Mouse (Mus musculus) G1E (cell line): Measurements from ENCODE around the gene Tpp2.
"Not testable (repeated sequence)": the region's sequence is repeated elsewhere in the genome, so short reads cannot be mapped to it uniquely, and the experiment has no call there.

Experiments used
- CTCF ChIP-seq: IDR thresholded peaks from 2 replicates; pipeline ENCODE4 v1.5.1; 2012; ENCODE audit warnings: low read depth, low read length, inconsistent platforms, mixed read lengths
- GATA1 ChIP-seq: IDR thresholded peaks from 2 replicates; pipeline ENCODE4 v1.6.1; 2012; ENCODE audit warnings: borderline replicate concordance, low read length, inconsistent platforms, mixed read lengths
- TAL1 ChIP-seq: conservative IDR thresholded peaks from 2 replicates; pipeline ENCODE4 v1.6.1; 2012; ENCODE audit warnings: low read depth, low read length, inconsistent platforms, mixed read lengths

DNA sequence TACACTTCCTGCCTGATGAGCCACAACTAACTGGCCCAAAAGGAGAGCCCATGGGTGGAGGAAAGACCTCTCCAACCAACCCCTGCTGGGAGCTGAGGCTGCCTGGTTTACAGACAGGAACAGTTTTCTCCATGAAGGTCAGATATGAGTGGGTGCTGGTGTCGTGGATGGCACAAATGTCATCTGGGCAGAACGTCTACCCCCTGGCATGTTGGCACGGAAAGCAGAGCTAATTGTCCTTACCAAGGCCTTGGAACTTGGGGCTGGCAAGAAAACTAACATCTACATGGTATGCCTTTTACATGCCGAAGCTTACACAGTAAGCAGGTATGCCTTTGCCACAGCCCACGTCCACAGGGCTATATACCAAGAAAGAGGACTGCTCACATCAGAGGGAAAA is 112.2 kb downstream of the Tpp2 start:
- TF ChIP-seq CTCF, TAL1, GATA1: not testable (repeated sequence)
